Mouse (Mus musculus) ES-Bruce4 (cell line): Measurements from ENCODE around the gene Crym. TPM values are rescaled to one million over a fixed set of nuclear protein-coding genes. Genes with fewer than 3 reads are reported as not detected.

Source experiments
- H3K27ac ChIP-seq: 2 replicates; pipeline ENCODE4 v1.5.1; 2012; ENCODE audit warnings: low read length, inconsistent platforms; ENCODE audit not compliant: insufficient read depth
- H3K27me3 ChIP-seq: 2 replicates; pipeline ENCODE4 v1.6.1; 2012; ENCODE audit warnings: mild to moderate bottlenecking, low read length, inconsistent platforms; ENCODE audit not compliant: control insufficient read depth, poor library complexity, insufficient read depth, severe bottlenecking
- H3K36me3 ChIP-seq: 2 replicates; pipeline ENCODE4 v1.6.1; 2012; ENCODE audit warnings: inconsistent platforms, mild to moderate bottlenecking, low read length, moderate library complexity; ENCODE audit not compliant: control insufficient read depth, poor library complexity, insufficient read depth, severe bottlenecking
- H3K4me1 ChIP-seq: one replicate; pipeline ENCODE4 v1.8.1; 2011; ENCODE audit warnings: low read length; ENCODE audit not compliant: control insufficient read depth, insufficient read depth
- H3K4me3 ChIP-seq: 2 replicates; pipeline ENCODE4 v1.5.1; 2011; ENCODE audit warnings: low read depth, mild to moderate bottlenecking, low read length
- H3K9ac ChIP-seq: 2 replicates; pipeline ENCODE4 v1.6.1; 2012; ENCODE audit warnings: low read depth, mild to moderate bottlenecking, inconsistent platforms; ENCODE audit not compliant: poor library complexity, severe bottlenecking
- H3K9me3 ChIP-seq: replicated peaks from 2 replicates; pipeline ENCODE4 v1.6.1; 2012; ENCODE audit warnings: mild to moderate bottlenecking, low read length, inconsistent platforms; ENCODE audit not compliant: control insufficient read depth, poor library complexity, insufficient read depth, severe bottlenecking
- CTCF ChIP-seq: IDR thresholded peaks from one replicate; pipeline ENCODE4 v1.8.1; 2011; ENCODE audit warnings: low read depth, low read length
- EP300 ChIP-seq: IDR thresholded peaks from 2 replicates; pipeline ENCODE4 v1.6.1; 2011; ENCODE audit warnings: low read depth, low read length; ENCODE audit not compliant: insufficient read depth
- POLR2A ChIP-seq: IDR thresholded peaks from one replicate; pipeline ENCODE4 v1.8.1; 2011; ENCODE audit warnings: low read length; ENCODE audit not compliant: insufficient read depth
- polyA plus RNA-seq: library from polyadenylated mRNA; stranded (reverse); fragments of >200 nt; gene quantifications from 2 replicates; pipeline ENCODE4 v1.2.4, GENCODE M21; 2011; ENCODE audit warnings: low read depth; ENCODE audit not compliant: missing spikeins, insufficient read depth, insufficient read length

The Crym gene
- polyA plus RNA-seq, 1 experiment, result 6.1 TPM

- H3K9me3 ChIP-seq, result no peaks in the 10 kb centered on the region
- no peaks in the 10 kb centered on the region for H3K4me1 ChIP-seq
- H3K4me3 ChIP-seq, result no peak overlapping the region
- H3K27ac ChIP-seq, result no peak overlapping the region
- TF ChIP-seq POLR2A, result no peak
- no peak for TF ChIP-seq EP300
- TF ChIP-seq CTCF, result no peak
- no peaks in the 10 kb centered on the region for H3K27me3 ChIP-seq
- no peak overlapping the region for H3K9ac ChIP-seq
- H3K36me3 ChIP-seq, result no peaks in the 10 kb centered on the region
Observed at GRCm38 (mm10) chr7:120195207-120195606, 6.7 kb downstream of the Crym start.

- Histone ChIP-seq H3K27me3 (no peaks in the 10 kb centered on the region), H3K27ac (no peak overlapping the region), H3K4me1 (no peaks in the 10 kb centered on the region), H3K36me3 (no peaks in the 10 kb centered on the region), H3K9ac (no peak overlapping the region), H3K9me3 (no peaks in the 10 kb centered on the region), H3K4me3 (no peak overlapping the region)
- TF ChIP-seq POLR2A, result no peak
- no peak for TF ChIP-seq EP300
- no peak for TF ChIP-seq CTCF
Observed at GRCm38 (mm10) chr7:120192816-120193215, 9.1 kb downstream of the Crym start.

GRCm38 (mm10) chr7:120192207-120192606 is 9.7 kb downstream of the Crym start:
- Histone ChIP-seq H3K27ac (no peak overlapping the region), H3K9ac (no peak overlapping the region), H3K36me3 (no peaks in the 10 kb centered on the region), H3K27me3 (no peaks in the 10 kb centered on the region), H3K9me3 (no peaks in the 10 kb centered on the region), H3K4me1 (no peaks in the 10 kb centered on the region), H3K4me3 (no peak overlapping the region)
- TF ChIP-seq CTCF, result no peak
- no peak for TF ChIP-seq POLR2A
- TF ChIP-seq EP300, result no peak

- Histone ChIP-seq H3K27ac (no peak overlapping the region), H3K9ac (no peak overlapping the region), H3K27me3 (no peaks in the 10 kb centered on the region), H3K9me3 (no peaks in the 10 kb centered on the region), H3K4me3 (no peak overlapping the region), H3K36me3 (no peaks in the 10 kb centered on the region), H3K4me1 (no peaks in the 10 kb centered on the region)
- TF ChIP-seq POLR2A (no peak), EP300 (no peak), CTCF (no peak)
Observed at GRCm38 (mm10) chr7:120190150-120190665, 11.7 kb downstream of the Crym start.

GRCm38 (mm10) chr7:120189369-120190149 is 12.4 kb downstream of the Crym start:
- no peak overlapping the region for H3K27ac ChIP-seq
- no peaks in the 10 kb centered on the region for H3K9me3 ChIP-seq
- H3K27me3 ChIP-seq, result no peaks in the 10 kb centered on the region
- H3K4me1 ChIP-seq, result no peaks in the 10 kb centered on the region
- no peak for TF ChIP-seq POLR2A
- TF ChIP-seq CTCF, result no peak
- no peak for TF ChIP-seq EP300
- no peak overlapping the region for H3K4me3 ChIP-seq
- no peaks in the 10 kb centered on the region for H3K36me3 ChIP-seq
- H3K9ac ChIP-seq, result no peak overlapping the region

GRCm38 (mm10) chr7:120188946-120189345 is 13.0 kb downstream of the Crym start:
- Histone ChIP-seq H3K9ac (no peak overlapping the region), H3K4me3 (no peak overlapping the region), H3K27me3 (no peaks in the 10 kb centered on the region; the same call in 1 of the 2 replicates), H3K4me1 (no peaks in the 10 kb centered on the region), H3K27ac (no peak overlapping the region), H3K9me3 (no peaks in the 10 kb centered on the region), H3K36me3 (no peaks in the 10 kb centered on the region)
- TF ChIP-seq POLR2A (no peak), CTCF (no peak), EP300 (no peak)
